ENCODE assay signal across 8 mouse cellular contexts in the genomic region with DNA sequence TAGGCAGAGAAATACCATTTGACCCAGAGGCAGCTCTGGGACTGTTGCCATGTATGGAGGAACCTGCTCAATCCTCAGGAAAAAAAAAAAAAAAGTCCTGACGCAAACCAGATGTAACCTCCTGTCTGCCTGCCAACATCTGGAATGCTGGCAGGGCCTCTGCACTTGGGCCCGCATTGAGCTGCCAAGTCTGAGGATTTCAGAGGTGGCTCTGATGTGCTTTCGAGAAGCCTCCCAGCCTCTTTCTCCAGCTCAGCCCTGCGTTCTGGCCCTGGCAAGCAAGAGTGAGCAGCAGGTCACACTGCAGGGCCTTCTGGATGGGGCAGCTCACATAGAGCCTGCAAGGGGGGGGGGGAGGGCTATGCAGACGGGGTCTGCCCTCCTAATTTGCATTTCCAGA. TPM values are rescaled to one million over a fixed set of nuclear protein-coding genes. Genes with fewer than 3 reads are reported as not detected.
A peak's percentile ranks its signal among the peaks of the same experiment; 100 is the strongest.
DNase-seq lines count a peak whose midpoint lies in the region; ATAC-seq lines count a peak whose summit lies in the region.

No protein-coding gene starts in this region.

- peak; percentile 32 for DNase-seq in urinary bladder, postnatal 10 days (ENCODE audit: low spot score)
- no peak for DNase-seq in urinary bladder, adult 2 months (ENCODE audit: low spot score)
- peak; percentile 84 for DNase-seq in heart, adult 8-10 months (ENCODE audit: low spot score)
- DNase-seq in kidney, adult 18-20 months = peak; percentile 73
- DNase-seq in mesoderm, embryonic 11.5 days (ENCODE audit: low read depth, low spot score) = peak; percentile 59
- DNase-seq in retina, postnatal 1 day = no peak
- DNase-seq in layer of hippocampus, adult 9-10 months (ENCODE audit: low spot score) = no peak

- no peak for ATAC-seq in CD4-positive, CD25-positive, alpha-beta regulatory T cell, adult 4 months

RNA-seq across cellular contexts. Expression of a gene that starts 6.1 kb away (rescaled TPM):
- polyA plus RNA-seq in urinary bladder, adult 2 months (2012; rRNA removed) = 248 and 341 TPM in 2 replicates
- total RNA-seq in heart, adult 8-10 months (2022) = 10 to 100 TPM; 79.9 to 86.6 (median 84.1) TPM
- polyA plus RNA-seq in CD4-positive, CD25-positive, alpha-beta regulatory T cell, adult 4 months (2017; shearing (Covaris generic)) = 10 to 100 TPM; 12.6 to 20.7 TPM

RNA-seq across cellular contexts. Expression of a gene that starts 23.1 kb away (rescaled TPM):
- 4.7 and 6.0 TPM in 2 replicates for polyA plus RNA-seq in urinary bladder, adult 2 months (2012; rRNA removed)
- 1 to 10 TPM in 2 of 4 experiments, under 1 TPM in 2; 0.41 to 3.2 (median 0.94) TPM for total RNA-seq in heart, adult 8-10 months (2022)
- 10 to 100 TPM; 39.6 to 58.8 TPM for polyA plus RNA-seq in CD4-positive, CD25-positive, alpha-beta regulatory T cell, adult 4 months (2017; shearing (Covaris generic))

RNA-seq across cellular contexts. Expression of a gene that starts 42.0 kb away (rescaled TPM):
- 26.0 and 28.6 TPM in 2 replicates for polyA plus RNA-seq in urinary bladder, adult 2 months (2012; rRNA removed)
- under 1 TPM; 0.06 to 0.43 (median 0.16) TPM for total RNA-seq in heart, adult 8-10 months (2022)
- polyA plus RNA-seq in CD4-positive, CD25-positive, alpha-beta regulatory T cell, adult 4 months (2017; shearing (Covaris generic)) = under 1 TPM in 1 of 2 experiments, not detected in 1; 0.35 TPM

Comparison
In these comparisons a context has a peak if more than half of its experiments do, and no peak if none do; other contexts are left out.
1. DNase-seq: peak in urinary bladder, postnatal 10 days (single experiment), heart, adult 8-10 months (single experiment), kidney, adult 18-20 months (single experiment) and mesoderm, embryonic 11.5 days (single experiment); none in urinary bladder, adult 2 months (single experiment), retina, postnatal 1 day (single experiment) and layer of hippocampus, adult 9-10 months (single experiment).
2. RNA of a gene that starts 6.1 kb away (polyA plus RNA-seq): 248 to 341 TPM in urinary bladder, adult 2 months; 12.6 to 20.7 TPM in CD4-positive, CD25-positive, alpha-beta regulatory T cell, adult 4 months; every median in the first group is over 10 times any median in the second.
3. RNA of a gene that starts 42.0 kb away (polyA plus RNA-seq): 26.0 to 28.6 TPM in urinary bladder, adult 2 months; 0.35 TPM in CD4-positive, CD25-positive, alpha-beta regulatory T cell, adult 4 months; every median in the first group is over 10 times any median in the second.